In the genomic region with DNA sequence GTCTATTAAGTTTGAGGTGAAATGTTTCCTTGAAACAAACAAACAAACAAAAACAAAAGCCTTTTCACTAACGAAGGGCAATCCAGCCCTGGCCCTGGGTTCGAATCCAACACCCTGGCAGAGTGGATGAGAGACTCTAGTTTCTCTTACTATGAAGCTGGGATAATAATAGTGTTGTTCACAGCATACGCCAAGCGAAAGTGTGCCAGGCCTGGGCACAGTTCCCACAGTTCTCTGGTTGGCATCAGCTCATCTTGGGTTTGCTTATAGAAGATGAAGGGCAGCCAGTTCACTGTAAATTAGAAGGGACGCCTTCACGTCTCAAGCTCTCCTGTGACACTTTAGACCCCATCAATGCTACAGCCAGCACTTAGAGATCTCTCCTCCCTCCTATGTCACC, we compare ENCODE assay signal across 10 mouse cellular contexts. TPM values are rescaled to one million over a fixed set of nuclear protein-coding genes. Genes with fewer than 3 reads are reported as not detected.
DNase-seq lines count a peak whose midpoint lies in the region; ATAC-seq and TF ChIP-seq lines count a peak whose summit lies in the region.
"Had no signal": no experiment of that assay in that cellular context is flagged by ENCODE, and none has a peak within 500 bp of the region (broad histone marks: within the 10 kb centered on the region; RNA-seq: fewer than 3 reads in every experiment).

No protein-coding gene starts in this region.

- 66% methylated on average over 6 of the region's 6 CpGs for WGBS in heart, adult 2 months
- WGBS in heart, embryonic 11.5 days (ENCODE audit: insufficient replicate concordance), result 87% methylated on average over 6 of the region's 6 CpGs
- WGBS in lung, postnatal 0 days, result 78% methylated on average over 6 of the region's 6 CpGs

- TF ChIP-seq POLR2A in heart, adult 2 months (IDR thresholded peaks at IDR 0.05; ENCODE audit: insufficient read depth, low read depth, low read length), result no peak

- no peaks in the 10 kb centered on the region for H3K36me3 ChIP-seq in heart, adult 2 months (ENCODE audit: control insufficient read depth, insufficient read depth, low read length)
- H3K36me3 ChIP-seq in heart, embryonic 11.5 days (ENCODE audit: control insufficient read depth, insufficient read depth, low read length), result no peaks in the 10 kb centered on the region
- H3K36me3 ChIP-seq in lung, postnatal 0 days (ENCODE audit: insufficient read depth, low read length), result no peaks in the 10 kb centered on the region

- no peak overlapping the region for H3K27ac ChIP-seq in heart, adult 2 months
- no peak overlapping the region for H3K27ac ChIP-seq in heart, embryonic 11.5 days (ENCODE audit: low read depth, low read length)
- no peak overlapping the region for H3K27ac ChIP-seq in lung, postnatal 0 days (ENCODE audit: low read length)
- H3K27ac ChIP-seq: kidney, postnatal 0 days had no signal

- TF ChIP-seq CTCF in heart, adult 2 months (IDR thresholded peaks at IDR 0.05), result no peak
- TF ChIP-seq CTCF in lung, postnatal 0 days (IDR thresholded peaks at IDR 0.05), result no peak

- no peaks in the 10 kb centered on the region for H3K9me3 ChIP-seq in heart, embryonic 11.5 days (replicated peaks; ENCODE audit: control insufficient read depth, low read length)
- H3K9me3 ChIP-seq in lung, postnatal 0 days (ENCODE audit: low read length), result no peaks in the 10 kb centered on the region

- no peak for TF ChIP-seq EP300 in heart, adult 2 months (IDR thresholded peaks at IDR 0.05; ENCODE audit: insufficient read depth, low read depth, low read length)
- no peak for TF ChIP-seq EP300 in lung, postnatal 0 days (IDR thresholded peaks at IDR 0.05)

- ATAC-seq in heart, embryonic 11.5 days (replicated peaks; ENCODE audit: insufficient number of reproducible peaks, low FRiP score, low TSS enrichment), result no peak
- ATAC-seq in lung, postnatal 0 days, result no peak

- no peaks in the 10 kb centered on the region for H3K79me2 ChIP-seq in heart, adult 2 months (replicated peaks; ENCODE audit: control insufficient read depth, insufficient read depth, low read length)

- no peak overlapping the region for H3K4me2 ChIP-seq in heart, embryonic 11.5 days
- no peak overlapping the region for H3K4me2 ChIP-seq in lung, postnatal 0 days (replicated peaks; ENCODE audit: low read depth, low read length)

- peaks cover 1% of the 10 kb centered on the region for H3K4me1 ChIP-seq in heart, adult 2 months (ENCODE audit: control insufficient read depth, insufficient read depth, low read length)
- peaks cover 5% of the 10 kb centered on the region for H3K4me1 ChIP-seq in heart, embryonic 11.5 days (ENCODE audit: control insufficient read depth, insufficient read depth, low read length)
- no peaks in the 10 kb centered on the region for H3K4me1 ChIP-seq in lung, postnatal 0 days (ENCODE audit: insufficient read depth, low read depth, low read length)

- H3K9ac ChIP-seq in heart, adult 2 months (ENCODE audit: low read depth, low read length), result no peak overlapping the region
- H3K9ac ChIP-seq in heart, embryonic 11.5 days (ENCODE audit: low read depth, low read length), result no peak overlapping the region
- H3K9ac ChIP-seq in lung, postnatal 0 days (replicated peaks; ENCODE audit: low read depth), result no peak overlapping the region

- H3K27me3 ChIP-seq in heart, adult 2 months (ENCODE audit: control insufficient read depth, insufficient read depth, low read length), result no peaks in the 10 kb centered on the region
- H3K27me3 ChIP-seq in heart, embryonic 11.5 days (ENCODE audit: control insufficient read depth, insufficient read depth, low read length), result no peaks in the 10 kb centered on the region
- no peaks in the 10 kb centered on the region for H3K27me3 ChIP-seq in lung, postnatal 0 days (replicated peaks; ENCODE audit: insufficient read depth, low read length)

- no peak overlapping the region for H3K4me3 ChIP-seq in heart, adult 2 months
- H3K4me3 ChIP-seq in heart, embryonic 11.5 days (ENCODE audit: low read depth, low read length), result no peak overlapping the region
- no peak overlapping the region for H3K4me3 ChIP-seq in lung, postnatal 0 days (ENCODE audit: low read depth, low read length)

- peak; percentile 52 to 58 for DNase-seq in heart, adult 2 months
- DNase-seq in cerebellum, adult 11-12 months, result peak; percentile 72
- DNase-seq in frontal cortex, postnatal 10 days (ENCODE audit: low spot score in 2 of 2), result peak; percentile 29 to 55
- peak; percentile 60 for DNase-seq in left cerebral cortex, postnatal 10 days (ENCODE audit: extremely low spot score in 1 of 2, low spot score in 2 of 2)
- no peak for DNase-seq in adrenal gland, postnatal 4 days (ENCODE audit: low spot score in 2 of 2)
- no peak for DNase-seq in lung, postnatal 0 days (ENCODE audit: low spot score)
- no peak for DNase-seq in gastrocnemius, postnatal 25 days
- DNase-seq: lung, postnatal 10 days had no signal

- intact Hi-C loops in heart, adult 2 months (cut with DNase I), result loop anchor here (2.0 kb wide), 3 partner anchors 205 to 467 kb away; no protein-coding TSS in a partner anchor
- intact Hi-C loops in left cerebral cortex, postnatal 10 days (cut with DNase I), result loop anchor here (2.0 to 10.0 kb wide), 2 partner anchors 123 to 369 kb away; no protein-coding TSS in a partner anchor

RNA-seq across cellular contexts. Expression of a gene that starts 39.2 kb away (rescaled TPM):
- 10 to 100 TPM; 37.4 to 38.6 TPM for total RNA-seq in heart, adult 2 months (2021)
- polyA plus RNA-seq in heart, adult 2 months (2012; rRNA removed), result 12.6 and 21.8 TPM in 2 replicates
- polyA plus RNA-seq in heart, embryonic 11.5 days (2014; fragmentation: Nextera tagmentation; extraction: Ambion mirVana), result 54.9 and 63.8 TPM in 2 replicates
- 10 to 100 TPM; 46.4 to 49.7 TPM for total RNA-seq in left cerebral cortex, postnatal 10 days (2021)
- total RNA-seq in adrenal gland, postnatal 4 days (2021), result 10 to 100 TPM; 52.5 to 64.6 TPM
- polyA plus RNA-seq in lung, postnatal 0 days (2015; fragmentation: Nextera tagmentation; extraction: Ambion mirVana), result 79.5 and 90.5 TPM in 2 replicates
- 10 to 100 TPM; 18.2 to 19.0 TPM for total RNA-seq in gastrocnemius, postnatal 25 days (2021)

RNA-seq across cellular contexts. Expression of a gene that starts 39.5 kb away (rescaled TPM):
- 1 to 10 TPM in 1 of 2 experiments, under 1 TPM in 1; 0.99 to 1.8 TPM for total RNA-seq in heart, adult 2 months (2021)
- 1.5 and 2.4 TPM in 2 replicates for polyA plus RNA-seq in heart, adult 2 months (2012; rRNA removed)
- polyA plus RNA-seq in heart, embryonic 11.5 days (2014; fragmentation: Nextera tagmentation; extraction: Ambion mirVana), result 5.3 and 5.8 TPM in 2 replicates
- 10 to 100 TPM; 38.7 to 43.3 TPM for total RNA-seq in left cerebral cortex, postnatal 10 days (2021)
- total RNA-seq in adrenal gland, postnatal 4 days (2021), result 1 to 10 TPM; 5.6 to 7.6 TPM
- 9.8 and 10.7 TPM in 2 replicates for polyA plus RNA-seq in lung, postnatal 0 days (2015; fragmentation: Nextera tagmentation; extraction: Ambion mirVana)
- total RNA-seq in gastrocnemius, postnatal 25 days (2021), result under 1 TPM; 0.26 to 0.40 TPM

Comparison
In these comparisons a context has a peak if more than half of its experiments do, and no peak if none do; other contexts are left out.
1. DNase-seq: peak in heart, adult 2 months (2 of 2), cerebellum, adult 11-12 months (single experiment), frontal cortex, postnatal 10 days (2 of 2) and left cerebral cortex, postnatal 10 days (2 of 2); none in adrenal gland, postnatal 4 days (0 of 2), lung, postnatal 0 days (single experiment) and gastrocnemius, postnatal 25 days (single experiment).
2. RNA of a gene that starts 39.5 kb away (total RNA-seq): 38.7 to 43.3 TPM in left cerebral cortex, postnatal 10 days; 5.6 to 7.6 TPM in adrenal gland, postnatal 4 days, 0.99 to 1.8 TPM in heart, adult 2 months and 0.26 to 0.40 TPM in gastrocnemius, postnatal 25 days; every median in the first group is over 4 times any median in the second.